Mouse (Mus musculus): ENCODE results near the gene Incenp.
"Not testable (repeated sequence)": the region's sequence is repeated elsewhere in the genome, so short reads cannot be mapped to it uniquely, and the experiment has no call there.

The Incenp gene

DNA sequence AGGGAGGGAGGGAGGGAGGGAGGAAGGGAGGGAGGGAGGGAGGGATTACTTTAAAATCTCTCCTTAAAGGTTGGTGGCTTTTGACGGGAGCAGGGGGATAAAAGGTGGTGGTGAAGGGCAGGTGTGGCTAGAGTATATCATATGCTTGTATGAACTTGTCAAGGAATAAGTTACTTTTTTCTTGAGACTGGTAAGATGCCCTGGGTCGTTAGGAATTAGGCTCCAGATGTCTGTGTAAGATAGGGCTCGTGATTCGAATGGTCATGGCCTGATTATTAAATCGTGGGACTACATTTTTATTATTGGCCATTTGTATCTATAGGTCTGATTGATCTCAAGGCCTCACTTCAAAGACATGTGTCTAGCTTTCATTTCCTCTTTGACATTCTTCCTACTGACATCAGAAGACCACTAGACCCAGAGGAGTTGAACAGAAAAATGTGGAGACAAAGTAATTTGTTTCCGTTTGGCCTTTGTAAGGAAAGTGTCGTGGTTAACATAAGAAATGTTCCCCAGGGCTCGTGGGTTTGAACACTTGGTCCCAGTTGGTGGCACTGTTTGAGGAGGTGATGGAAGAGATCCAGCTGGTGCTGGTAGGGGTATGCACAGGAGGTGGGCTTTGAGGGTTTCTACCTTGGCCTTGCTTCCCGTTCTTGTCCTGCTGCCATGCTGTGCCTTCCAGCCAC is 19.0 kb upstream of the Incenp start:
- no peak for DNase-seq (ENCODE audit: low spot score)

DNA sequence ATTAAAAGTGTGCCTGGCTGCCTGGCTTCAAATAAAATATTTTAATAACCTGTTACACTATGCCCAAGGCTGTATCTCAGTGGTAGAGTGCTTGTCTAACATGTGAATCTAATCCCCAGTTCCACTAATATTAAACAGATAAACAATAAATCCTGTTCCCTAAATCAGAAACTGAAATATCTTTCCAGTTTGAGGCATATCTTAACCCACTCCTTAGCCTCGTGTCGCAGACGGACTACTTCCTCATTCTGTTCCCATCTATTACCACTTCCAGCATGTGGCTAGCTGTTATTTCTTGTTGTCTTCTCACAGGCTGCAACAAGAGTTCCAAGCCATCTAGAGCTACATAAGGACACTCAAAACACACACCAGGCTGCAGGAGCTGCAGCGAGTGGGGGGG is 18.4 kb upstream of the Incenp start:
- DNase-seq (ENCODE audit: low spot score) = no peak

- peak; percentile 42 for DNase-seq (ENCODE audit: low spot score)
These were observed 16.6 kb upstream of the Incenp start for GRCm38 (mm10) chr19:9915935-9916334.

- no peak for DNase-seq (ENCODE audit: low spot score)
These were observed 15.0 kb upstream of the Incenp start for GRCm38 (mm10) chr19:9914346-9914745.

DNA sequence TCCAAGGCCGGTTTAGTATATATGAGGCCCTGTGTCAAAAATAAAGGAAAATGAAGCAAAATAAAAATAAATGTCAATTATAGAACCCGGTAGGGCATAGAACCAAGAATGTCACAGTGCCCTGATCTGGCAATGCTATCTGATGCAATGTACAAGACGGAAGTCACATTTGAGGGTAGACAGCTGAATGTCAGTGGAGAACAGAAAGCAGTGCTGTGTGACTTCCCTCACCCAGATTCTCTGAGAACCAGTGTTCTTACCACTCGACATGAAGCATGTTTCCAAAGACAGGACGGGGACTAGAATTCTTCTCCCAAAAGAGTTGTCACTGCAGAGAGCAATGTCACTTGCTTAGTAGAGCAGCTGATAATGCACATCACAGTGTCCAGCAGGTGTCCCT is 14.4 kb upstream of the Incenp start:
- no peak for DNase-seq (ENCODE audit: low spot score)

GRCm38 (mm10) chr19:9911314-9911754 is 12.0 kb upstream of the Incenp start:
- no peak for DNase-seq (ENCODE audit: low spot score)

DNA sequence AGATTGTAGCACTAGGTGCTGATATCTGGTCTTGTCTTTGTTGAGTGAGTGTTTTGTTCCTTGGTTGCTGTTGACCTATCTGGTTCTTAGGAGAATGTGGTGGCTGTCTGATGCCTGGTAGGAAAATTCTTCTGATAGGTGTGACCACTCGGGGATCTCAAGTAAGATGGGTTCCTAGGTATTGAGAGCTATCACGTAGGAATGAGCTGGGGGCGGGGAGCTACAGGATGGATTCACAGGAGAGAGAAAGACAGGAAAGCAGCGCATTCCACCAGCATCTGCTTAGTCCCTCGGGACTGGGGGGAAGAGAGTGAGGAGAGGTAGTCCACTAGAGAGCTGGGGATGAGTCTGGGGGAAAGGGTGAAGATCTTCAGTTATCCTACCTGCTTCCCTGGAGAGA is 10.0 kb upstream of the Incenp start:
- DNase-seq (ENCODE audit: low spot score) = no peak

DNA sequence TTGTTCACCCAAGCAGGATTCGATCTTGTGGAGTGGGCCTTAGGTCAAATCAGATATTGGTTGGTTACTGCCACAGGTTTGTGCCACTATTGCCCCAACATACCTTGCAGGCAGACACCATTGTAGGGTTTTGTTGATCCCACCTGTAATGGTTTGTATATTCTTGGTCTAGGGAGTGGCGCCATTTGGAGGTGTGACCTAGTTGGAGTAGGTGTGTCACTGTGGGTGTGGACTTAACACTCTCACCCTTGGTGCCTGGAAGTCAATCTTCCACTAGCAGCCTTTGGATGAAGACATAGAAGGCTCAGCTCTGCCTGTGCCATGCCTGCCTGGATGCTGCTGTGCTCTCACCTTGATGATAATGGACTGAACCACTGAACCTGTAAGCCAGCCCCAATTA is 1.3 kb upstream of the Incenp start:
- DNase-seq (ENCODE audit: low spot score) = not testable (repeated sequence)

GRCm38 (mm10) chr19:9899780-9900146 is 412 bp upstream of the Incenp start:
- no peak for DNase-seq (ENCODE audit: low spot score)

DNA sequence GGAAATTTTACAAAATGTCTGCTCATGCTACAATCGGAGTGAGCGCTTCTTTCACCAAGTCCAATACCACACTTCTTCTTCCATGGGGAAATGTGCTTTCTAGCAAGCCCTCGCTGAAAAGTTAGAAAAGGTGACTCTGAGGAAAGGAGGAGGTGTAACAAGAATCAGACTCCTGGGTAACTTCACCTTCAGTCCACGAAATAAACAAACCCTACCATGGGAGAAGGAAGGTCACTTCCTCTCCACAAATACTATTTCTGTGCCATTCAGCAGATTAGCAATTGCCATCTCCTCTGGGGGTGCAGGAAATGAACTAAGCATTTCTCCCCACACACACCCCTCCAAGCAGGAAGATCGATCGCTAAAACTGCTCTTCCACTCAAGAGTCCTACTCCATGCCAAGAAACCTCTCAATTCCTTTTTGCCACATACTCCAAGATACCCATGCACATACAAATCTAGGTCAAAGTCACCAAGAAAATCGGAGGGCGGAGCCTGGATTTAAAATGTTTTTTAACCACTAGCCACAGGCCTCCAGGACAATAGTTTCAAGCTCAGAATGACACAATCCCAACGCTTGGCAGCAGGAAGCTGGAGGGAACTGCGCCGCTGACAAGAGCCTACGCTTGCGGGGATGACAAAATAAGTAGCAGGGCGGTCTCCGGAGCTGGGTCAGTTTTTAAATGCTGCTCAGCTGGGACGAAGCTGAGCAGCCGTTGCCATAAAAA is 848 bp downstream of the Incenp start:
- no peak for DNase-seq (ENCODE audit: low spot score)

- DNase-seq (ENCODE audit: low spot score) = no peak
These were observed 3.3 kb downstream of the Incenp start for GRCm38 (mm10) chr19:9896067-9896466.

GRCm38 (mm10) chr19:9886771-9887170 is 12.6 kb downstream of the Incenp start:
- DNase-seq (ENCODE audit: low spot score) = no peak

- no peak for DNase-seq (ENCODE audit: low spot score)
These were observed 13.0 kb downstream of the Incenp start for GRCm38 (mm10) chr19:9886348-9886747.

DNA sequence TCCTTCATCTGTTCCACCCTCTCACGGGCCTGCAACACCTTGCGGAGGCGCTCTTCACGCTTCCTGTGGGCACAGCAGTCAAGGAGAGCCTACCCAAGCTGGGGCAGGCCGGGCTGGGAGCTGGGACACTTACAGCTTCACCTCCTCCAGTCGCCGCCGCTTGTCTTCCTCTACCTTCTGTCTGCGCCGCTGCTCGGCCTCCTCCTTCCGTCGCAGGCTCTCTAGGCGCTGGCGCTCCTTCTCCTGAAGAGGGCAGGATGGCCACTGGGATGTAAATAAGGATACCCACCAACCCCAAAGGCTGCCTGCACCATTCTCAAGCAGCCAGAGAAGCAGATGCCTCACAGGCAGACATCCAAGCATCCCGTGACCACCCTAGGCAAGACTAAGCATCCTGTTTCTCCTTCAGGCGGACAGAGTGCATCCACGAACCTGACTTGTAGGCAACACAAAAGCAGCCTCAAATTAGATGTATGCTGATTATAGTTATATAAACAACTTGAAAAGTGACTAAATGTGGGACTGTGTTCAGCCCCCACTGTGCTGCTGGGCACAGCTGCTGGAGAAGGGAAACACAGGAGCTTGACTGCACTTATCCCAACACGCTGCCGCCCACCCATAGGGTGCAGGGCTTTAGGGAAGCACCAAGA is 21.0 kb downstream of the Incenp start:
- DNase-seq (ENCODE audit: low spot score) = no peak

- no peak for DNase-seq (ENCODE audit: low spot score)
These were observed 33.9 kb downstream of the Incenp start for GRCm38 (mm10) chr19:9865466-9865865.

DNA sequence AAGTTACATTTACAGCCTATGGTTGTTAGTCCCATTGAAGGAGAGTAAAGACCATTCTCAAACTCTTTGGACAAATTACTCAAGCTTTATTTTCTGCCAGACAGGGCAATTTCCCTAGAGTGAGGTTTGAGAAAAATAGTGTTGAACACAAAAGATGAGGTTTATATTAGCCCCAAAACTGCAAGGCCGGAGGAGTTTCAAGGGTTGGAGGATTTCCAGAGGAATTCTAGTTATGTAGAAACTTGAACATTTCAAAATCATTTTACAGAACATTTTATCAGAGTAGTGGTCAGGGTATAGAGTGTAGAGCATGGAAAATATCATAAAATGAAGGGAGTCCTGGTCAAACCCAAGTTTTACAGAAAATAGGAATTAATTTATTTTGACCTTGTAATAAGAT is 34.5 kb downstream of the Incenp start:
- DNase-seq (ENCODE audit: low spot score) = no peak

DNA sequence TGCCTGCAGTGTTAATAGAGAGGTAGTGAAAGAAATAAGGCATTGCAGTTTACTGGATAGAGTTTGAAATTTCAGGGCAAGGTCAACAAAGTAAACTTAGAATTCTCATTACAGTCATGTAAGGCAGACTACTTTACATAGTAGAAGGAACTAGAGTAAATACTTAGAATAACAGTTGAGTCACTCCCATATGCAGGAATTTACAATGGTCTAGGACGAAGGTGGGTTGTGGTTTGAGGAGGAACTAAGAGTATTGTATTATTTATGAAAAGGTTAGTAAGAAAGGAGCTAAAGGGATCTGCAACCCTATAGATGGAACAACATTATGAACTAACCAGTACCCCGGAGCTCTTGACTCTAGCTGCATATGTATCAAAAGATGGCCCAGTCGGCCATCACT is 38.5 kb downstream of the Incenp start:
- not testable (repeated sequence) for DNase-seq (ENCODE audit: low spot score)

GRCm38 (mm10) chr19:9849368-9850075 is 49.8 kb downstream of the Incenp start:
- DNase-seq (ENCODE audit: low spot score) = not testable (repeated sequence)

- no peak for DNase-seq (ENCODE audit: low spot score)
These were observed 52.1 kb downstream of the Incenp start, which contains the start of gene Scgb2a2 for GRCm38 (mm10) chr19:9847262-9847661. TSS of gene Scgb2a2 (plus strand) at chr19:9847562.

DNA sequence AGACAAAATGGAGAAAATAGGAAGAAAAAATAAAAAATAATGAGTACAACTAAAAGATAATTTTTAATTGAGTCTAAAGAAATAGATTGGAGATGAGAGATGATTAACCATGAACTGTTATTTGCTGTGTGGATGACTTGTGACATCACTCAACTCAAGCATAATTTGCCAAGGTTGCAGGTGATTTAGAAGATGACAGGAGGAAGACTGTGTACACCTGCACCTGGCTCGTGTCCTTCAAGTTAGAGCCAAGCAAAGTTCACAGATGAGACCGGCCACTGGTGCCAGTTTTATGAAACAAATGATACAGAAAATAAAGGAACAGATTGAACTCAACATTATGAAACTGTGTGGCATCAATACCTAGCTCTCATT is 62.0 kb downstream of the Incenp start:
- no peak for DNase-seq (ENCODE audit: low spot score)

GRCm38 (mm10) chr19:9836581-9837340 is 62.6 kb downstream of the Incenp start:
- DNase-seq (ENCODE audit: low spot score) = peak; percentile 15

All from ovary, adult 18-20 months (tissue).